Mouse (Mus musculus): ENCODE measurements around the gene Ltbp3. TPM values are rescaled to one million over a fixed set of nuclear protein-coding genes. Genes with fewer than 3 reads are reported as not detected.

Gene Ltbp3
- polyA plus RNA-seq, 1 experiment from 2014 or later: 52.3 TPM

DNA sequence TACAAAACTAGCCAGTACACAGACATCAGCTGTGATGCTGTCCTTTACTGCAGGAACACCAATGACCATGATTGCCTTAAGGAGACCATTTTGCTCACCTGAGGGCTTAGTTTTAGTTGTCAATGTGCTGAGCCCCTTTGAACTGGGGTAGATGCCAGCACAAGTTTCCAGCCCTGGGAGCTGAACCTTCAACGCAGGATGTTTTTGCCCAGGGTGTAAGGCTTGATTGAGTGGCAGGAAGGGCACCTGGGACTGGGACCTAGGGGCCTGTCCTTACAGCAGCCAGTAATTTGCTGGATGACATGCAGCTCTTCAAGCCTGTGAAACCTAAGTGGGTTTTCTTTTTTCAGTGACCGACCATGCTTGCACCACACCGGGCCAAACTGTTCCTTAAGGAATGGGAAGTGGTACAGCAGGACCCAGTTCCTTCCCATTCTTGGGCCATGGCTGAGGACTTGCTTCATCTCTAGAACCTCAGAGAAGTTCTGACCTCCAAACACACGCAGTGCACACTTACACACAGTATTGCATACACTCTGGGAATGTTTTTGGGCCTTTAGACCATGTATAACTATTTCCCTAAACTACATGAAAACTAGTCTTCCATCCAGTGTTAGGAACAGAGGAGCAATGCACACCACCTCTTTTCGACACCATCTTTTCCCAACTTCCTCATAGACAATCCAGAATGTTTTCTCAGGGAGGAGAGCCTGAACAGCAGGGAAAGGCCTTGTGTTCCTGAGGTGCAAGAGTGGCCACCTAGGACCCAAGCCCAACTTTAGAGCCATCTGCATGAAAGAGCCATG lies 54.3 kb downstream of the Ltbp3 start:
- H3K27me3 ChIP-seq (ENCODE audit: control insufficient read depth, insufficient read depth, low read depth, low read length): no peaks in the 10 kb centered on the region
- ATAC-seq (ENCODE audit: low read depth): 0 out of 2 replicates have a peak, but pooled peaks have one; percentile 18
- 26% methylated on average over 5 of the region's 5 CpGs for WGBS
- no peak overlapping the region for H3K9ac ChIP-seq (ENCODE audit: low read length)
- peak overlapping the region; percentile 2 for H3K27ac ChIP-seq (ENCODE audit: low read length)
- H3K9me3 ChIP-seq (ENCODE audit: control insufficient read depth, low read length): no peaks in the 10 kb centered on the region
- H3K36me3 ChIP-seq (ENCODE audit: control insufficient read depth, insufficient read depth, low read length): peaks cover 32% of the 10 kb centered on the region
- H3K4me3 ChIP-seq (ENCODE audit: low read length): no peak overlapping the region
- no peak overlapping the region for H3K4me2 ChIP-seq (ENCODE audit: low read depth, low read length)
- H3K4me1 ChIP-seq (replicated peaks; ENCODE audit: control insufficient read depth, insufficient read depth, low read length): peaks cover 15% of the 10 kb centered on the region

DNA sequence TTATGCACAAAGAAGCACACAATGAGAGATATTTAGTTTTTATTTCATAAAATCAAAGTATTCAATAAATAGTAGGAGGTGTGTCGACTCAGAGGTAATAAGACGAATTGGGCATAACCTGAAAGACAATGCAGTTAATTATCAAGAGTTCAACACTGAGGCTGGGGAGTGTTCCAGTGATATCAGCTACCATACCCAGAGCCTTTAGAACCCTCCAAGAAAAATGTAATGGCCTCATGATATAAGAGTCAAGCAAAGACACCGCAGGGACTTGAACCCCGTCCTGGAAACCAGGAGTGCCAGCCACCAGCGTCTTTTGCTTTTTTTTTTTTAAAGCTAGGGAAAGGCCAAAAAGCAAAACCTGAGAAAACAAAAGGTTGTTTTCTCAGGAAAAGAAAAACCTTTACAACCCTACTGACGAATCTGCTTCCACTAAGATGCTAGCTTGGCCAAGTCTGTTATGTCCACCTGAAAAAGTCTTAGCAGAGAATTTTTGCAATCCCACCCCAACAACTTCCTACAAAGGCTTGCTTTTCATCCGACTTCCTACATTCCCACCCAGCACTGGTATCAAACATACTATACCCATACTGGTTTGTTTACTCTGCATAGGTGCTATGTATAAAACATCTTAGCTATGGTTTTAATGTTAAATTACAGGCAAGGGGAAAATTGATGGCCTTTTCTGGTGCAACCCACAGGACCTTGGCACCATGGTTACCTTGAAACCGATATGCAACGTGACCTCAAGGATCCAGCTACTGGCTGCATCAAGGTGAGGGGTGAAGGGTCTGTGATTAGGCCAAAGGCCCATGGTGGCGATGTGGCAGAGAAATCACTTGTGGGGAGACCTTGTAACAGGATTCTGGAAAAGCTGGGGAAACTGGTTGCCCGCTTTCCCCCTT lies 55.2 kb downstream of the Ltbp3 start:
- no peaks in the 10 kb centered on the region for H3K9me3 ChIP-seq (ENCODE audit: control insufficient read depth, low read length)
- peak overlapping the region; percentile 67 for H3K9ac ChIP-seq (ENCODE audit: low read length)
- no peak overlapping the region; the same call in 1 of the 2 replicates for H3K27ac ChIP-seq (ENCODE audit: low read length)
- ATAC-seq (ENCODE audit: low read depth): no peak
- H3K4me2 ChIP-seq (ENCODE audit: low read depth, low read length): peak overlapping the region; percentile 89
- H3K4me1 ChIP-seq (replicated peaks; ENCODE audit: control insufficient read depth, insufficient read depth, low read length): peaks cover 15% of the 10 kb centered on the region
- H3K27me3 ChIP-seq (ENCODE audit: control insufficient read depth, insufficient read depth, low read depth, low read length): no peaks in the 10 kb centered on the region
- H3K36me3 ChIP-seq (ENCODE audit: control insufficient read depth, insufficient read depth, low read length): peaks cover 35% of the 10 kb centered on the region
- WGBS: 52% methylated on average over 11 of the region's 11 CpGs
- H3K4me3 ChIP-seq (ENCODE audit: low read length): peak overlapping the region; percentile 54

DNA sequence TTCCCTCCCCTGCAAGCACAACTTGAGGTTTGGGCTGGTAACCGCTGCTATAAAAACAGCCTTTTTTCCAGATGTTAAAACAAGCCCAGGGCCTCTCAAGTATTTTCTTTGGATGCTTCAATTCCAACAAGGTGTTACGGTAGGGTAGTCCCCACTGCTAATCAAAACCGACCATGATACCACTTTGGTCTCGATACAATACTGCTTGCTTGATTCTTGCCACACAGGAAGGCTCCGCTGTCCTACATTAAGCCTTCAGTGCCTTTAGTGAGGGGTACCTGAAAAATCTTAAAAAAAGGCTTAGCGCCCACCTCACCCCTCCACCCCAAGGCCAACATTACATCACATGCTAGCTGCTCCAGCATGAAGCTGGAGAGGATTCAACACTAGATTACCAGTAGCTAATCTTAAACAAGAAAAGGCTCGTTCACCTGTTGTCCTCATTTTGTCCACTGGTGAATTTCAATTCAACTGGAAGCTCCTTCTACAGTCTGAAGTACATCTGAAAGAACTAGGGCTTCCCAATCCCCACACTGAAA lies 55.9 kb downstream of the Ltbp3 start:
- H3K4me3 ChIP-seq (ENCODE audit: low read length): peak overlapping the region; percentile 54
- peak overlapping the region; percentile 32; the same call in 1 of the 2 replicates for H3K27ac ChIP-seq (ENCODE audit: low read length)
- H3K4me1 ChIP-seq (replicated peaks; ENCODE audit: control insufficient read depth, insufficient read depth, low read length): peaks cover 15% of the 10 kb centered on the region
- H3K4me2 ChIP-seq (ENCODE audit: low read depth, low read length): peak overlapping the region; percentile 89
- no peaks in the 10 kb centered on the region for H3K27me3 ChIP-seq (ENCODE audit: control insufficient read depth, insufficient read depth, low read depth, low read length)
- WGBS: 51% methylated on average over 7 of the region's 7 CpGs
- H3K36me3 ChIP-seq (ENCODE audit: control insufficient read depth, insufficient read depth, low read length): peaks cover 35% of the 10 kb centered on the region
- ATAC-seq (ENCODE audit: low read depth): no peak
- peak overlapping the region; percentile 67 for H3K9ac ChIP-seq (ENCODE audit: low read length)
- H3K9me3 ChIP-seq (ENCODE audit: control insufficient read depth, low read length): no peaks in the 10 kb centered on the region

DNA sequence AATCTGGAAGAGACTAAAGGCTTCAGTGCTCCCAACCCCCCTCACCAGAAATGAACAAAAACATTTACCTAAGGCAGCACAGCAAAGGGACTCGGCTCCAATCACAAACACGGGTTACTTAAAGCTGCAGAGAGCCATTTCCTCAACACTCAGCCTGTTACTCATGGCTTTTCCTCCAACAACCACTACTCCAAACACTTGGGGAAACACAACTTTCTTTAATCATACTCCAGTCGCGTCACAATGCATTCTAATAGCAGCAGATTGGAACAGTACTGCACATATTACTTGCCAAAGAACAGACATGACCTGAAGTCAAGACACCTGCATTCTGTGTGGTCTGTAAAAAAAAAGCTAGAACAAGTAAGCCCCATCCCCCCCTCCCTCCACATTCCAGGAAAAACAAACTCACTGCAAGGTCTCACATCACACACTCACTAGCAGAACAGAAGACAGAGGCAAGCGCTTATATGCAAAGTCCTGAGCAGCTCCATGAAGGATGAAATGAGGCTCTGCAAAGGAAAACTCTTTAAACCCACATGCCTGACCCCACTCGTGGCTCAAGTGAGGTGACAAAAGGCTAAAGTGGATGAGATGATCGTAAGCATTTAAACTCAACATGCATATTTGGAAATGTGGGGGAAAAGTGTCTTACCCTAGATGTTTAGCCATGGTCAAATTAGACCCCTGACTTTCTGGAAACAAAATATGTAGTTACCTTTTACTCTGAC lies 56.8 kb downstream of the Ltbp3 start:
- Histone ChIP-seq H3K4me3 (ENCODE audit: low read length) (peak overlapping the region; percentile 54), H3K4me1 (replicated peaks; ENCODE audit: control insufficient read depth, insufficient read depth, low read length) (peaks cover 15% of the 10 kb centered on the region), H3K9me3 (ENCODE audit: control insufficient read depth, low read length) (no peaks in the 10 kb centered on the region), H3K36me3 (ENCODE audit: control insufficient read depth, insufficient read depth, low read length) (peaks cover 35% of the 10 kb centered on the region), H3K27ac (ENCODE audit: low read length) (peak overlapping the region; percentile 32), H3K4me2 (ENCODE audit: low read depth, low read length) (peak overlapping the region; percentile 89), H3K9ac (ENCODE audit: low read length) (peak overlapping the region; percentile 67), H3K27me3 (ENCODE audit: control insufficient read depth, insufficient read depth, low read depth, low read length) (no peaks in the 10 kb centered on the region)
- ATAC-seq (ENCODE audit: low read depth): no peak
- WGBS: 4% methylated on average over 7 of the region's 7 CpGs

DNA sequence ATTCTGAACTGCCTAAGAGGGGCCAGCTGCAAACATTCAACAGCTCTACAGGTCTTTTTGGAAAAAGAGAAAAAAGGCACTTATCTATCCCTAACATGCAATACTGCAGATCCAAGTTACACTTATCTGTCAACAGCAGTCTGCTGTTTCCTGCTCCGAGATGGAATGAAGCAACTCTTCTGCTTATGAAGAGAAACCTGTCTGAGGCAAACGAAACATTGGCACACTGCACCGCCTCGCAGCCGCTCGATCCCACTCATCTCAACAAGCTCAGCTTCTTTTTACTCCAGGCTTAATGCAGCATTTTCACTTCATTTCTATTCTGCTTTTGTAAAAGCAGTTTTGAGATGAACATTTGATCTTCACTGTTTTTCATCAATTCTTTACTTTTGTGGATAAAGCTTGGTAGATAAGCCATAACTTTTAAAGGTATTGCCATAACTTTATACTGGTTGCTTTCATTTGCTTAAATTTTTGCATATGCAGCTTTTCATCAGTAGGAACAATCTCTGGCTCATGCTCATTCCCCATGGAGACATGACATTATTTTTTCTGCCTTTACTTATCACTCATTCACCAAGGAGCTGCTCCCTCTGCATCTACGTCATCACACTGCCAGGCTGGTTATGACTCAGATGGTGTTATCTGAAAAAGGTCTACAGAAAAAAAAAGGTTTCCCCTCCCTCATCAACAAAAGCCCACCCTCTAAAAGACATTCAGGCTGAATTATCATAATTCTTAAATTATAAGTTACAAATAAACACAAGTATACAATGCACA lies 58.2 kb downstream of the Ltbp3 start:
- ATAC-seq (ENCODE audit: low read depth): no peak
- H3K9ac ChIP-seq (ENCODE audit: low read length): peak overlapping the region; percentile 69
- no peaks in the 10 kb centered on the region for H3K27me3 ChIP-seq (ENCODE audit: control insufficient read depth, insufficient read depth, low read depth, low read length)
- peak overlapping the region; percentile 10; the same call in 1 of the 2 replicates for H3K27ac ChIP-seq (ENCODE audit: low read length)
- peak overlapping the region; percentile 54 for H3K4me3 ChIP-seq (ENCODE audit: low read length)
- peaks cover 35% of the 10 kb centered on the region for H3K36me3 ChIP-seq (ENCODE audit: control insufficient read depth, insufficient read depth, low read length)
- peaks cover 20% of the 10 kb centered on the region for H3K4me1 ChIP-seq (replicated peaks; ENCODE audit: control insufficient read depth, insufficient read depth, low read length)
- H3K9me3 ChIP-seq (ENCODE audit: control insufficient read depth, low read length): no peaks in the 10 kb centered on the region
- WGBS: under 1% methylated on average over 7 of the region's 7 CpGs
- H3K4me2 ChIP-seq (ENCODE audit: low read depth, low read length): peak overlapping the region; percentile 83

DNA sequence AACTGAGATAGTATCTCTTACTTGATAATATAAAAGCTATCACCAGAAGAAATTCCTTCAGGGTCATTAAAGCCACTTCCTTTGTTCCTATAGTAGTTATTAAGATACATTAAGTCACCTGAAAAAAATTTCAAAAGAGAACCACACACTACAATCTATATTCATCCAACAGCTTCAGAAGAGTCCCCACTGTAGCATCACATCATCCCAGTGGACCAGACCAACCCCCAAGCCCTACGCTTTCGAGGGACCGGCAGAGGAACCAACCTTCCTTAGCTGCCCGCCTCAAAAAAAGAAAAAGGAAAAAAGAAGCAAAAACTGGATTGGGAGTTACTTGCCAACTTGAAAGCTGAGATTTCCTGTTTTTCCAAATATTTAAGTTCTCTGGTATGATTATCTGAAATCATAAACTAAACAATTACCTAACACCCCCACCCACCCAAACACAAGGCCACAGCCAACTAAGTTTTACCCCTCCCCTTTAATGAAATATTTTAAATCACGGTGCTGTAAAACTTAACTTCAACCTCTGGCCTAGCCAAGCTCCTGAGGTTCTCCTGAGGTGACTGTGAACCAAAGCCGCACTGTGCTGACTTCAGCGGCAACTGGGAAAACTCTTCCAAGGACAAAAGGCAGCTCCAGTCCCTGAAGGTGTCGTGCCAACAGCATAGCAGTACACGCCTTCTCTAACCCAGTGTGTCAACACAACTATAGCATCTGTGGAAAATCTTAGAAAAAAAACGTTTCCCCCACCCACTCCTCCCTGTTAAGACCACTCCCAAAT lies 59.1 kb downstream of the Ltbp3 start:
- no peaks in the 10 kb centered on the region for H3K9me3 ChIP-seq (ENCODE audit: control insufficient read depth, low read length)
- H3K36me3 ChIP-seq (ENCODE audit: control insufficient read depth, insufficient read depth, low read length): peaks cover 35% of the 10 kb centered on the region
- no peaks in the 10 kb centered on the region for H3K27me3 ChIP-seq (ENCODE audit: control insufficient read depth, insufficient read depth, low read depth, low read length)
- H3K9ac ChIP-seq (ENCODE audit: low read length): peak overlapping the region; percentile 94
- peaks cover 28% of the 10 kb centered on the region for H3K4me1 ChIP-seq (replicated peaks; ENCODE audit: control insufficient read depth, insufficient read depth, low read length)
- ATAC-seq (ENCODE audit: low read depth): no peak
- peak overlapping the region; percentile 60 for H3K4me2 ChIP-seq (ENCODE audit: low read depth, low read length)
- 0% methylated on average over 10 of the region's 10 CpGs for WGBS
- peak overlapping the region; percentile 89 for H3K27ac ChIP-seq (ENCODE audit: low read length)
- peak overlapping the region; percentile 74 for H3K4me3 ChIP-seq (ENCODE audit: low read length)

DNA sequence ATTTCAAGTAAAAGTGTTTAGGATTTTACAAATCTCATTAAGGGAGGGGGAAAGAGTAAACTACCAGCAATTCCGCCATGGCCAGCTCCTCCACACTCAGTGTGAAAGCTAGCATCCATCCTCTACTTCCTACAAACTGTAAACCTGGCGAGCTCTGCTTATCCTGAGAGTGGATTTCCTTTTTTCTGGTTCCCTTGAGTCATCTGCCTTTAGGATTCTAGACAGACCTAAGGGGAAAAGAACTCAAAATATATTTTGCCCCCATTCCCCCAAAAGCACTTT lies 59.6 kb downstream of the Ltbp3 start:
- peak overlapping the region; percentile 60 for H3K4me2 ChIP-seq (ENCODE audit: low read depth, low read length)
- peaks cover 31% of the 10 kb centered on the region for H3K36me3 ChIP-seq (ENCODE audit: control insufficient read depth, insufficient read depth, low read length)
- H3K9ac ChIP-seq (ENCODE audit: low read length): peak overlapping the region; percentile 94
- no peaks in the 10 kb centered on the region for H3K27me3 ChIP-seq (ENCODE audit: control insufficient read depth, insufficient read depth, low read depth, low read length)
- peak overlapping the region; percentile 89 for H3K27ac ChIP-seq (ENCODE audit: low read length)
- no peaks in the 10 kb centered on the region for H3K9me3 ChIP-seq (ENCODE audit: control insufficient read depth, low read length)
- 0% methylated on average over 2 of the region's 2 CpGs for WGBS
- peak overlapping the region; percentile 74 for H3K4me3 ChIP-seq (ENCODE audit: low read length)
- no peak for ATAC-seq (ENCODE audit: low read depth)
- peaks cover 33% of the 10 kb centered on the region for H3K4me1 ChIP-seq (replicated peaks; ENCODE audit: control insufficient read depth, insufficient read depth, low read length)
